Comparison of ENCODE assay signal across 16 mouse cellular contexts in the genomic region with DNA sequence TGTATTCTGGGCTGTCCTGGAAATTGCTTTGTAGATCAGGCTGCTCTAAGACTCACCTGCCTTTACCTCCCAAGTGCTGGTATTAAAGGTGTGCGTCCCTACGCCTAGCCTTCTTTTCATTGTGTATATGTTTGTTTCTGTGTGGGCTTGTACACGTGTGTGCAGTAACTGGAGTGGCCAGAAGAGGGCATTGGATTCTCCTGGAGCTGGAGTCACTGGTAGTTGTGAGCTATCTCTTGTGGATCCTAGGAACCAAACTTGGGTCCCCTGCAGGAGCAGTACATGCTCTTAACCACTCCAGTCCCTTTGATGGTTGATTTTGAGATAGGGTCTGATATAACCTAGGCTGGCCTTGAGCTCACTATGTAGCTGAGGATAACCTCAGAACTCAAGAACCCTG.
DNase-seq lines count a peak whose midpoint lies in the region; TF ChIP-seq lines count a peak whose summit lies in the region.
"Had no signal": no experiment of that assay in that cellular context is flagged by ENCODE, and none has a peak within 500 bp of the region (broad histone marks: within the 10 kb centered on the region; RNA-seq: fewer than 3 reads in every experiment).

No protein-coding gene starts in this region.

- no peak for TF ChIP-seq POLR2A in kidney, adult 2 months (IDR thresholded peaks at IDR 0.05; ENCODE audit: low read depth, low read length)
- TF ChIP-seq POLR2A in CH12.LX (IDR thresholded peaks at IDR 0.05; ENCODE audit: low read depth, low read length), result no peak

- no peak overlapping the region for H3K4me3 ChIP-seq in kidney, adult 2 months (ENCODE audit: insufficient read depth, low read depth, low read length)
- no peak overlapping the region for H3K4me3 ChIP-seq in CH12.LX (replicated peaks in 1 of 3; ENCODE audit: low read depth in 2 of 3, low read length in 2 of 3, poor library complexity in 1 of 3)
- H3K4me3 ChIP-seq: embryonic facial prominence, embryonic 12.5 days; forebrain, embryonic 13.5 days; midbrain, embryonic 12.5 days had no signal

- TF ChIP-seq EP300 in CH12.LX (IDR thresholded peaks at IDR 0.05; ENCODE audit: low read length), result no peak

- no peaks in the 10 kb centered on the region for H3K36me3 ChIP-seq in kidney, adult 2 months (ENCODE audit: control insufficient read depth, insufficient read depth, low read length)
- H3K36me3 ChIP-seq in CH12.LX (replicated peaks in 1 of 2; ENCODE audit: control insufficient read depth in 1 of 2, insufficient read depth in 1 of 2, low read length in 1 of 2), result no peaks in the 10 kb centered on the region
- H3K36me3 ChIP-seq: embryonic facial prominence, embryonic 12.5 days; midbrain, embryonic 12.5 days had no signal

- peak; percentile 20 for TF ChIP-seq RAD21 in CH12.LX (IDR thresholded peaks at IDR 0.05; ENCODE audit: low read depth, low read length)

- peak; percentile 32; the same call in 1 of the 2 replicates for TF ChIP-seq CTCF in kidney, adult 2 months (conservative IDR thresholded peaks at IDR 0.05; ENCODE audit: insufficient read depth, insufficient read length, low read depth, low read length)
- peak; percentile 45 to 55; a peak in 2 of 4 replicates for TF ChIP-seq CTCF in CH12.LX (conservative IDR thresholded peaks at IDR 0.05 in 1 of 2, IDR thresholded peaks at IDR 0.05 in 1 of 2; ENCODE audit: low read depth in 2 of 2, low read length in 2 of 2)

- H3K4me1 ChIP-seq in kidney, adult 2 months (ENCODE audit: control insufficient read depth, insufficient read depth, low read length), result no peaks in the 10 kb centered on the region
- H3K4me1 ChIP-seq in CH12.LX (ENCODE audit: control insufficient read depth in 1 of 2, insufficient read depth in 2 of 2), result peaks cover 0 to 9% of the 10 kb centered on the region in 2 experiments; a peak in 2 of 4 replicates
- H3K4me1 ChIP-seq: embryonic facial prominence, embryonic 12.5 days; forebrain, embryonic 13.5 days; midbrain, embryonic 12.5 days had no signal

- H3K9ac ChIP-seq in CH12.LX (ENCODE audit: insufficient read depth, low read depth), result no peak overlapping the region
- H3K9ac ChIP-seq: embryonic facial prominence, embryonic 12.5 days; forebrain, embryonic 13.5 days; midbrain, embryonic 12.5 days had no signal

- dilution Hi-C loops in CH12.LX (cut with MboI; ENCODE audit: extremely low pct_ligation_motif_present, extremely low pct_unique_long_range_greater_than_20kb, low sequenced_read_pairs), result no loop called here

- 92% methylated on average over 3 of the region's 3 CpGs for WGBS in kidney, adult 2 months

- H3K27ac ChIP-seq in kidney, adult 2 months (ENCODE audit: insufficient read depth, low read depth, low read length), result no peak overlapping the region
- no peak overlapping the region for H3K27ac ChIP-seq in CH12.LX (ENCODE audit: insufficient read depth, low read depth)
- H3K27ac ChIP-seq: embryonic facial prominence, embryonic 12.5 days; forebrain, embryonic 13.5 days; midbrain, embryonic 12.5 days had no signal

- in situ Hi-C loops in CH12.LX (cut with MboI; ENCODE audit: low pct_ligation_motif_present, low pct_unique_long_range_greater_than_20kb, low sequenced_read_pairs), result no loop called here

- no peak overlapping the region for H3K4me2 ChIP-seq in CH12.LX (ENCODE audit: insufficient read depth, low read depth, poor library complexity, severe bottlenecking)
- H3K4me2 ChIP-seq: embryonic facial prominence, embryonic 12.5 days; forebrain, embryonic 13.5 days; midbrain, embryonic 12.5 days had no signal

- DNase-seq in kidney, adult 2 months, result no peak
- DNase-seq in kidney, postnatal 14 days, result no peak
- DNase-seq in 3T3-L1 (ENCODE audit: low read depth, low spot score), result peak; percentile 6
- DNase-seq in CH12.LX (ENCODE audit: extremely low read depth), result peak; percentile 13
- peak; percentile 16 for DNase-seq in c-Kit-positive CD71-positive TER-119-positive erythroid progenitor cells, embryonic 14.5 days (ENCODE audit: low spot score)
- no peak for DNase-seq in Muller cell, postnatal 12 days (ENCODE audit: inconsistent ontology term)
- DNase-seq in adrenal gland, postnatal 36 days, result no peak
- DNase-seq: adrenal gland, postnatal 25 days; cerebellum, adult 8-10 months; gastrocnemius, postnatal 25 days; heart, postnatal 14 days; lung, adult 18-20 months; right cerebral cortex, adult 18-20 months had no signal

- peaks cover 3% of the 10 kb centered on the region for H3K9me3 ChIP-seq in CH12.LX (replicated peaks; ENCODE audit: low read length)
- H3K9me3 ChIP-seq: embryonic facial prominence, embryonic 12.5 days; forebrain, embryonic 13.5 days; midbrain, embryonic 12.5 days had no signal

- H3K27me3 ChIP-seq in kidney, adult 2 months (replicated peaks; ENCODE audit: control insufficient read depth, insufficient read depth, low read length), result no peaks in the 10 kb centered on the region
- H3K27me3 ChIP-seq in CH12.LX (replicated peaks), result peaks cover 51% of the 10 kb centered on the region
- H3K27me3 ChIP-seq: embryonic facial prominence, embryonic 12.5 days had no signal

- no peaks in the 10 kb centered on the region for H3K79me2 ChIP-seq in CH12.LX (replicated peaks; ENCODE audit: control insufficient read depth, extremely low read depth, insufficient read depth, poor library complexity, severe bottlenecking)

TF ChIP-seq in CH12.LX, 34 proteins besides CTCF, POLR2A, EP300 and RAD21:
- TF ChIP-seq MYC (IDR thresholded peaks at IDR 0.05; ENCODE audit: low read depth, low read length), result 0 out of 2 replicates have a peak, but pooled peaks have one; percentile 25
- TF ChIP-seq ETS1 (conservative IDR thresholded peaks at IDR 0.05; ENCODE audit: low read depth, low read length), result no peak
- TF ChIP-seq PAX5 (IDR thresholded peaks at IDR 0.05; ENCODE audit: low read length), result no peak
- TF ChIP-seq MAFK (IDR thresholded peaks at IDR 0.05; ENCODE audit: insufficient replicate concordance, low read length), result no peak
- TF ChIP-seq ZKSCAN1 (IDR thresholded peaks at IDR 0.05; ENCODE audit: borderline replicate concordance, low read depth, low read length), result no peak
- TF ChIP-seq CHD2 (IDR thresholded peaks at IDR 0.05; ENCODE audit: low read length), result no peak
- TF ChIP-seq NELFE (IDR thresholded peaks at IDR 0.05; ENCODE audit: low read depth, low read length), result no peak
- no peak for TF ChIP-seq TCF12 (IDR thresholded peaks at IDR 0.05; ENCODE audit: low read depth, low read length)
- TF ChIP-seq ZNF384 (IDR thresholded peaks at IDR 0.05; ENCODE audit: low read depth, low read length), result no peak
- TF ChIP-seq HCFC1 (IDR thresholded peaks at IDR 0.05; ENCODE audit: low read depth, low read length), result no peak
- TF ChIP-seq SMC3 (IDR thresholded peaks at IDR 0.05; ENCODE audit: low read depth, low read length), result peak; percentile 59
- TF ChIP-seq ZMIZ1 (IDR thresholded peaks at IDR 0.05; ENCODE audit: low read depth, low read length), result no peak
- TF ChIP-seq CHD1 (IDR thresholded peaks at IDR 0.05; ENCODE audit: low read depth, low read length), result no peak
- no peak for TF ChIP-seq MAZ (IDR thresholded peaks at IDR 0.05; ENCODE audit: low read depth, low read length)
- TF ChIP-seq TBP (conservative IDR thresholded peaks at IDR 0.05; ENCODE audit: low read depth, low read length), result no peak

Comparison
In these comparisons a context has a peak if more than half of its experiments do, and no peak if none do; other contexts are left out.
1. DNase-seq: peak in 3T3-L1 (single experiment), CH12.LX (single experiment) and c-Kit-positive CD71-positive TER-119-positive erythroid progenitor cells, embryonic 14.5 days (single experiment); none in kidney, adult 2 months (single experiment), kidney, postnatal 14 days (single experiment), Muller cell, postnatal 12 days (single experiment) and adrenal gland, postnatal 36 days (0 of 2).